Mouse (Mus musculus): ENCODE measurements around the gene Olfr66. TPM values are rescaled to one million over a fixed set of nuclear protein-coding genes. Genes with fewer than 3 reads are reported as not detected.
A peak's percentile ranks its signal among the peaks of the same experiment; 100 is the strongest.

Gene Olfr66
- total and polyA plus RNA-seq, 3 experiments: not detected

- no peak for TF ChIP-seq TCF12 (IDR thresholded peaks at IDR 0.05; ENCODE audit: low read depth, low read length)
- TF ChIP-seq NRF1 (IDR thresholded peaks at IDR 0.05; ENCODE audit: insufficient read depth, low read depth, low read length, poor library complexity, severe bottlenecking): no peak
- peak; percentile 23; the same call in 1 of the 2 replicates for TF ChIP-seq ZC3H11A (IDR thresholded peaks at IDR 0.05; ENCODE audit: low read depth, low read length)
- peak; percentile 27 to 48 (median 27); a peak in 4 of 6 replicates for TF ChIP-seq CTCF (IDR thresholded peaks at IDR 0.05 in 2 of 3, conservative IDR thresholded peaks at IDR 0.05 in 1 of 3; ENCODE audit: control insufficient read depth in 1 of 3, insufficient read depth in 1 of 3, low read depth in 2 of 3, low read length in 3 of 3, poor library complexity in 1 of 3, severe bottlenecking in 1 of 3)
These were observed 27.0 kb upstream of the Olfr66 start (continued) for GRCm38 (mm10) chr7:103912969-103913511.

DNA sequence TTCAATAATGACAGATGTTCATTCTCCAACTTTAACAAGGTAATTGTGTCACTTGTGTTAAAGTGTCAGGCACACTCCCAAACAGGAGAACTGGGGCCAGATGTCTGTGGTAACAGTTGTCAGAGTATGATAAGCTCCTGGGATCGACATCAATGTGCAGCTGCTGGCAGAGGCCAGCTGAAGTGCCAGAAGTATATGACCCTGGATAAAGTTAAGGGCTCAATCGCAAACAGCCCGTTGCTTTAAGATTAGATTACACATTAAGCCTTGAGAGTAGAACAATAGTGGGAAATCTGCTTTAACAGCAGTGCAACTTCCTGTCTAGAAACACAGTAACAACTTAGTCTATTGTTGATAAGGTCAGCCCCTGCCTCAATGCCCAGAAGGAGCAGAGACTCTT, 24.0 kb upstream of the Olfr66 start:
- H3K4me1 ChIP-seq (ENCODE audit: control insufficient read depth in 1 of 2, insufficient read depth in 2 of 2, low read length in 2 of 2): peaks cover 3 to 13% of the 10 kb centered on the region in 2 experiments
- peaks cover 0 to 24% of the 10 kb centered on the region in 2 experiments; a peak in 2 of 4 replicates for H3K36me3 ChIP-seq (ENCODE audit: control insufficient read depth in 1 of 2, insufficient read depth in 2 of 2, low read length in 2 of 2)
- peak overlapping the region; percentile 15; the same call in 1 of the 2 replicates for H3K27ac ChIP-seq (ENCODE audit: control insufficient read depth, low read depth, low read length)
- peak; percentile 85 for DNase-seq (ENCODE audit: low read depth, low spot score)
- H3K79me2 ChIP-seq (ENCODE audit: control insufficient read depth, insufficient read depth, low read length, poor library complexity): no peaks in the 10 kb centered on the region
- no peaks in the 10 kb centered on the region; a peak in 1 of 4 replicates for H3K27me3 ChIP-seq (ENCODE audit: control insufficient read depth in 1 of 2, insufficient read depth in 2 of 2, low read length in 2 of 2)
- no peak overlapping the region for H3K4me3 ChIP-seq (ENCODE audit: control insufficient read depth in 1 of 2, insufficient read depth in 1 of 2, low read depth in 2 of 2, low read length in 2 of 2)
- H3K9me3 ChIP-seq (replicated peaks; ENCODE audit: insufficient read depth, low read length): no peaks in the 10 kb centered on the region
- H3K9ac ChIP-seq (ENCODE audit: control insufficient read depth, low read depth, low read length, poor library complexity, severe bottlenecking): no peak overlapping the region
- TF ChIP-seq MAZ (IDR thresholded peaks at IDR 0.05; ENCODE audit: low read depth, low read length): no peak
- TF ChIP-seq NELFE (IDR thresholded peaks at IDR 0.05; ENCODE audit: low read depth, low read length): no peak
- TF ChIP-seq KAT2A (conservative IDR thresholded peaks at IDR 0.05; ENCODE audit: low read depth, low read length): no peak
- no peak for TF ChIP-seq USF1 (IDR thresholded peaks at IDR 0.05; ENCODE audit: low read depth, low read length)
- TF ChIP-seq ZC3H11A (IDR thresholded peaks at IDR 0.05; ENCODE audit: low read depth, low read length): no peak
- TF ChIP-seq GABPA (IDR thresholded peaks at IDR 0.05; ENCODE audit: low read depth, low read length): no peak
- TF ChIP-seq MXI1 (IDR thresholded peaks at IDR 0.05; ENCODE audit: low read depth, low read length): no peak
- no peak for TF ChIP-seq MYC (IDR thresholded peaks at IDR 0.05; ENCODE audit: low read depth, low read length)
- TF ChIP-seq ETS1 (IDR thresholded peaks at IDR 0.05; ENCODE audit: low read depth, low read length): peak; percentile 99
- TF ChIP-seq RCOR1 (IDR thresholded peaks at IDR 0.05; ENCODE audit: low read depth, low read length): peak; percentile 88
- TF ChIP-seq MAX (IDR thresholded peaks at IDR 0.05; ENCODE audit: low read length): no peak
- TF ChIP-seq POLR2A (IDR thresholded peaks at IDR 0.05; ENCODE audit: control insufficient read depth in 1 of 2, insufficient read depth in 1 of 2, low read depth in 1 of 2, low read length in 2 of 2, poor library complexity in 1 of 2): no peak
- peak; percentile 90 to 98 for TF ChIP-seq EP300 (IDR thresholded peaks at IDR 0.05; ENCODE audit: low read depth in 1 of 2, low read length in 2 of 2)
- TF ChIP-seq POLR2AphosphoS2 (IDR thresholded peaks at IDR 0.05; ENCODE audit: low read length): no peak
- TF ChIP-seq SMC3 (IDR thresholded peaks at IDR 0.05; ENCODE audit: low read depth, low read length): no peak
- TF ChIP-seq ELF1 (IDR thresholded peaks at IDR 0.05; ENCODE audit: low read depth, low read length): 0 out of 2 replicates have a peak, but pooled peaks have one; percentile 10
- no peak for TF ChIP-seq CHD2 (IDR thresholded peaks at IDR 0.05; ENCODE audit: low read length)
- no peak for TF ChIP-seq NRF1 (IDR thresholded peaks at IDR 0.05; ENCODE audit: insufficient read depth, low read depth, low read length, poor library complexity, severe bottlenecking)
- no peak for TF ChIP-seq CHD1 (IDR thresholded peaks at IDR 0.05; ENCODE audit: low read depth, low read length)
- no peak for TF ChIP-seq ZKSCAN1 (IDR thresholded peaks at IDR 0.05; ENCODE audit: low read depth, low read length)
- no peak for TF ChIP-seq TBP (IDR thresholded peaks at IDR 0.05; ENCODE audit: low read depth, low read length)
- TF ChIP-seq MEF2A (IDR thresholded peaks at IDR 0.05; ENCODE audit: extremely low read depth, insufficient replicate concordance, low read depth, low read length, poor library complexity, severe bottlenecking): no peak
- no peak for TF ChIP-seq USF2 (IDR thresholded peaks at IDR 0.05; ENCODE audit: borderline replicate concordance in 1 of 2, insufficient read depth in 1 of 2, low read depth in 1 of 2, low read length in 2 of 2)
- TF ChIP-seq TAL1 (IDR thresholded peaks at IDR 0.05; ENCODE audit: low read length): peak; percentile 96
- peak; percentile 67; the same call in 1 of the 2 replicates for TF ChIP-seq SIN3A (IDR thresholded peaks at IDR 0.05; ENCODE audit: low read length)
- no peak for TF ChIP-seq UBTF (IDR thresholded peaks at IDR 0.05; ENCODE audit: borderline replicate concordance, insufficient read depth, low read depth, low read length)
- no peak for TF ChIP-seq E2F4 (IDR thresholded peaks at IDR 0.05; ENCODE audit: borderline replicate concordance, low read depth, low read length)
- TF ChIP-seq CTCF (IDR thresholded peaks at IDR 0.05 in 2 of 3, conservative IDR thresholded peaks at IDR 0.05 in 1 of 3; ENCODE audit: control insufficient read depth in 1 of 3, insufficient read depth in 1 of 3, low read depth in 2 of 3, low read length in 3 of 3, poor library complexity in 1 of 3, severe bottlenecking in 1 of 3): no peak
- no peak for TF ChIP-seq RAD21 (IDR thresholded peaks at IDR 0.05; ENCODE audit: low read depth, low read length)
- peak; percentile 7; the same call in 1 of the 2 replicates for TF ChIP-seq BHLHE40 (IDR thresholded peaks at IDR 0.05; ENCODE audit: borderline replicate concordance, low read depth, low read length)
- TF ChIP-seq HCFC1 (IDR thresholded peaks at IDR 0.05; ENCODE audit: low read depth, low read length): no peak
- no peak for TF ChIP-seq ZNF384 (IDR thresholded peaks at IDR 0.05; ENCODE audit: low read depth, low read length)
- TF ChIP-seq TCF12 (IDR thresholded peaks at IDR 0.05; ENCODE audit: low read depth, low read length): peak; percentile 100

All from MEL (cell line).